Mouse (Mus musculus) olfactory bulb, adult 2 months (tissue): Measurements from ENCODE around the gene Kalrn.

Source experiments
- CTCF ChIP-seq: fragments of 200-500 bp; IDR thresholded peaks from 2 replicates; pipeline ENCODE4 v1.5.1; 2012; ENCODE audit warnings: low read depth, mild to moderate bottlenecking, low read length, moderate library complexity; ENCODE audit not compliant: insufficient read depth
- POLR2A ChIP-seq: fragments of 200-500 bp; IDR thresholded peaks from 2 replicates; pipeline ENCODE4 v1.6.1; 2012; ENCODE audit warnings: mild to moderate bottlenecking, low read depth, low read length, moderate library complexity; ENCODE audit not compliant: insufficient read depth

DNA sequence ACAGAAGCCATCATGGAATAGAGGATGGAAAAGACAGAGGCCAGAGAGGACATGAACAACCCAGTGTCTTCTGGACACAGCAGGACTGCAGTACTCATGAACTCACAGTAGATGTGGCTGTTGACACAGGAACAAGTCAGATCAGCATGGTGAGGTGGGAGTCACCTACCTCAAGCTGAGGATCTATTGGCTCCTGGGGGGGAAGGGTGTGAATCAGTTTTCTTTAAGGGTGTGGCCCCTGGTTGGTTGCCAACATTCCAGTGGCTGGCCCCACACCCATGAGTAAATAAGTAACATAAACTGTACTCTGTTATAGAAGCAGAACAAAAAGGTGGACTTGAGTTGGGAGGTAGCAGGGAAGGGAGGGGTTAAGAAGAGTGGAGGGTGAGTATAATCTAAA is 298.7 kb downstream of the Kalrn start:
- TF ChIP-seq CTCF (no peak), POLR2A (no peak)
